Mouse (Mus musculus) midbrain, embryonic 11.5 days (tissue): ENCODE measurements around the gene Fermt1. TPM values are rescaled to one million over a fixed set of nuclear protein-coding genes. Genes with fewer than 3 reads are reported as not detected.
A peak's percentile ranks its signal among the peaks of the same experiment; 100 is the strongest.

Experiments used
- ATAC-seq: fragments of 200-750 bp; cut with Nextera tagmentation; 2 replicates; pipeline ENCODE4 v1.8.0; 2017; ENCODE audit warnings: moderate TSS enrichment, moderate library complexity; ENCODE audit not compliant: low FRiP score
- DNase-seq: peaks from one replicate; pipeline ENCODE4 v3.0.0; 2015; ENCODE audit warnings: low spot score; ENCODE audit errors: missing footprints
- H3K27ac ChIP-seq: fragments of 300-500 bp; sonication (generic); 2 replicates; pipeline ENCODE4 v1.5.1; 2014; ENCODE audit warnings: low read depth, low read length
- H3K27me3 ChIP-seq: fragments of 300-500 bp; sonication (generic); 2 replicates; pipeline ENCODE4 v1.6.1; 2014; ENCODE audit warnings: mild to moderate bottlenecking, low read length, moderate library complexity, mixed read lengths; ENCODE audit not compliant: control insufficient read depth, insufficient read depth
- H3K36me3 ChIP-seq: fragments of 300-500 bp; sonication (generic); 2 replicates; pipeline ENCODE4 v1.6.1; 2014; ENCODE audit warnings: mild to moderate bottlenecking, low read length, moderate library complexity, mixed read lengths; ENCODE audit not compliant: control insufficient read depth, insufficient read depth
- H3K4me1 ChIP-seq: fragments of 300-500 bp; sonication (generic); 2 replicates; pipeline ENCODE4 v1.6.1; 2014; ENCODE audit warnings: low read length; ENCODE audit not compliant: control insufficient read depth, insufficient read depth
- H3K4me2 ChIP-seq: fragments of 300-500 bp; sonication (generic); 2 replicates; pipeline ENCODE4 v1.6.1; 2014; ENCODE audit warnings: mild to moderate bottlenecking, moderate library complexity
- H3K4me3 ChIP-seq: fragments of 300-500 bp; sonication (generic); 2 replicates; pipeline ENCODE4 v1.5.1; 2014; ENCODE audit warnings: low read depth, low read length
- H3K9ac ChIP-seq: fragments of 300-500 bp; sonication (generic); 2 replicates; pipeline ENCODE4 v1.6.1; 2014; ENCODE audit warnings: low read length
- H3K9me3 ChIP-seq: fragments of 300-500 bp; sonication (generic); 2 replicates; pipeline ENCODE4 v1.6.1; 2016; ENCODE audit warnings: low read length; ENCODE audit not compliant: control insufficient read depth
- WGBS: fragments of 180-500 bp; shearing (Covaris S2); extraction: QIAGEN DNeasy Blood & Tissue Kit; methylation state at CpG from one replicate; pipeline ENCODE4 v1.1.7; 2014; 5-methylcytosine and 5-hydroxymethylcytosine counted together
- polyA plus RNA-seq: library from polyadenylated mRNA; unstranded; fragments of >200 nt; fragmentation: Nextera tagmentation; extraction: Ambion mirVana; gene quantifications from 2 replicates; pipeline ENCODE4 v1.2.1, GENCODE M21; 2014

The Fermt1 gene
- polyA plus RNA-seq, 1 experiment from 2014 or later, result 1.4 TPM

GRCm38 (mm10) chr2:132927871-132928270 lies 17.8 kb downstream of the Fermt1 start:
- WGBS, result 59% methylated on average over 2 of the region's 2 CpGs
- no peak overlapping the region for H3K9ac ChIP-seq
- no peaks in the 10 kb centered on the region for H3K36me3 ChIP-seq
- no peak overlapping the region for H3K27ac ChIP-seq
- H3K27me3 ChIP-seq, result no peaks in the 10 kb centered on the region
- H3K4me1 ChIP-seq, result no peaks in the 10 kb centered on the region
- H3K4me3 ChIP-seq, result no peak overlapping the region
- no peak for ATAC-seq
- H3K4me2 ChIP-seq, result no peak overlapping the region
- DNase-seq, result no peak
- no peaks in the 10 kb centered on the region for H3K9me3 ChIP-seq

- H3K27me3 ChIP-seq, result no peaks in the 10 kb centered on the region
- no peak overlapping the region for H3K9ac ChIP-seq
- WGBS, result 78% methylated on average over 2 of the region's 2 CpGs
- DNase-seq (no peak), ATAC-seq (no peak)
- no peaks in the 10 kb centered on the region for H3K4me1 ChIP-seq
- no peak overlapping the region for H3K4me2 ChIP-seq
- H3K9me3 ChIP-seq, result no peaks in the 10 kb centered on the region
- no peak overlapping the region for H3K4me3 ChIP-seq
- no peaks in the 10 kb centered on the region for H3K36me3 ChIP-seq
- H3K27ac ChIP-seq, result no peak overlapping the region
Observed at GRCm38 (mm10) chr2:132927298-132927697, 18.4 kb downstream of the Fermt1 start.

GRCm38 (mm10) chr2:132923290-132924085 lies 22.2 kb downstream of the Fermt1 start:
- Histone ChIP-seq H3K4me3 (no peak overlapping the region), H3K9me3 (no peaks in the 10 kb centered on the region), H3K4me1 (no peaks in the 10 kb centered on the region), H3K4me2 (no peak overlapping the region), H3K27me3 (no peaks in the 10 kb centered on the region), H3K27ac (no peak overlapping the region), H3K36me3 (no peaks in the 10 kb centered on the region), H3K9ac (no peak overlapping the region)
- 44% methylated on average over 8 of the region's 8 CpGs for WGBS
- ATAC-seq (no peak), DNase-seq (no peak)

- Histone ChIP-seq H3K4me3 (no peak overlapping the region), H3K9ac (no peak overlapping the region), H3K27ac (no peak overlapping the region), H3K27me3 (no peaks in the 10 kb centered on the region), H3K4me2 (no peak overlapping the region), H3K9me3 (no peaks in the 10 kb centered on the region), H3K4me1 (no peaks in the 10 kb centered on the region), H3K36me3 (no peaks in the 10 kb centered on the region)
- DNase-seq, result no peak
- no peak for ATAC-seq
- 78% methylated on average over 9 of the region's 9 CpGs for WGBS
Observed at GRCm38 (mm10) chr2:132922076-132922873, 23.4 kb downstream of the Fermt1 start.

GRCm38 (mm10) chr2:132914785-132915184 lies 30.9 kb downstream of the Fermt1 start:
- Histone ChIP-seq H3K9ac (no peak overlapping the region), H3K4me2 (no peak overlapping the region), H3K27me3 (no peaks in the 10 kb centered on the region), H3K4me1 (no peaks in the 10 kb centered on the region), H3K4me3 (no peak overlapping the region), H3K27ac (no peak overlapping the region), H3K36me3 (no peaks in the 10 kb centered on the region), H3K9me3 (no peaks in the 10 kb centered on the region)
- 94% methylated on average over 1 of the region's 1 CpGs for WGBS
- ATAC-seq, result no peak
- DNase-seq, result no peak

- Histone ChIP-seq H3K4me3 (no peak overlapping the region), H3K4me1 (no peaks in the 10 kb centered on the region), H3K4me2 (no peak overlapping the region), H3K27me3 (no peaks in the 10 kb centered on the region), H3K9me3 (no peaks in the 10 kb centered on the region), H3K27ac (no peak overlapping the region), H3K36me3 (no peaks in the 10 kb centered on the region), H3K9ac (no peak overlapping the region)
- DNase-seq (peak; percentile 86), ATAC-seq (no peak)
- 33% methylated on average over 8 of the region's 8 CpGs for WGBS
Observed at GRCm38 (mm10) chr2:132906763-132907162, 38.9 kb downstream of the Fermt1 start.

- no peak overlapping the region for H3K27ac ChIP-seq
- H3K27me3 ChIP-seq, result no peaks in the 10 kb centered on the region
- DNase-seq (no peak), ATAC-seq (no peak)
- no peak overlapping the region for H3K9ac ChIP-seq
- no peak overlapping the region for H3K4me2 ChIP-seq
- no peaks in the 10 kb centered on the region for H3K4me1 ChIP-seq
- no peaks in the 10 kb centered on the region for H3K9me3 ChIP-seq
- no peaks in the 10 kb centered on the region for H3K36me3 ChIP-seq
- 69% methylated on average over 2 of the region's 2 CpGs for WGBS
- no peak overlapping the region for H3K4me3 ChIP-seq
Observed at GRCm38 (mm10) chr2:132904961-132905360, 40.7 kb downstream of the Fermt1 start.

- no peak overlapping the region for H3K27ac ChIP-seq
- no peak overlapping the region for H3K4me2 ChIP-seq
- H3K9ac ChIP-seq, result no peak overlapping the region
- H3K27me3 ChIP-seq, result no peaks in the 10 kb centered on the region
- H3K4me1 ChIP-seq, result no peaks in the 10 kb centered on the region
- peak; percentile 67; the same call in 1 of the 2 replicates for ATAC-seq
- DNase-seq, result peak; percentile 93
- no peaks in the 10 kb centered on the region for H3K9me3 ChIP-seq
- 38% methylated on average over 3 of the region's 3 CpGs for WGBS
- H3K36me3 ChIP-seq, result no peaks in the 10 kb centered on the region
- H3K4me3 ChIP-seq, result no peak overlapping the region
Observed at GRCm38 (mm10) chr2:132903498-132903897, 42.2 kb downstream of the Fermt1 start.

GRCm38 (mm10) chr2:132902056-132902455 lies 43.6 kb downstream of the Fermt1 start:
- H3K4me2 ChIP-seq, result no peak overlapping the region
- ATAC-seq (no peak), DNase-seq (no peak)
- no peaks in the 10 kb centered on the region for H3K36me3 ChIP-seq
- no peaks in the 10 kb centered on the region for H3K27me3 ChIP-seq
- no peak overlapping the region for H3K27ac ChIP-seq
- H3K4me3 ChIP-seq, result no peak overlapping the region
- no peaks in the 10 kb centered on the region for H3K9me3 ChIP-seq
- H3K4me1 ChIP-seq, result no peaks in the 10 kb centered on the region
- 69% methylated on average over 4 of the region's 4 CpGs for WGBS
- H3K9ac ChIP-seq, result no peak overlapping the region
